Mouse (Mus musculus) neural tube, embryonic 12.5 days (tissue): ENCODE data around the gene Rap1a. TPM values are rescaled to one million over a fixed set of nuclear protein-coding genes. Genes with fewer than 3 reads are reported as not detected.

Experiments
- ATAC-seq: fragments of 200-750 bp; cut with Nextera tagmentation; 2 replicates; pipeline ENCODE4 v1.8.0; 2017; ENCODE audit warnings: low read depth, mild to moderate bottlenecking, moderate TSS enrichment, moderate library complexity; ENCODE audit not compliant: low FRiP score
- H3K27ac ChIP-seq: fragments of 300-500 bp; sonication (generic); 2 replicates; pipeline ENCODE4 v1.5.1; 2016
- H3K27me3 ChIP-seq: fragments of 300-500 bp; sonication (generic); replicated peaks from 2 replicates; pipeline ENCODE4 v1.6.1; 2016; ENCODE audit warnings: mild to moderate bottlenecking
- H3K36me3 ChIP-seq: fragments of 300-500 bp; sonication (generic); 2 replicates; pipeline ENCODE4 v1.6.1; 2016; ENCODE audit warnings: mild to moderate bottlenecking
- H3K4me1 ChIP-seq: fragments of 300-500 bp; sonication (generic); 2 replicates; pipeline ENCODE4 v1.6.1; 2016
- H3K4me2 ChIP-seq: fragments of 300-500 bp; sonication (generic); replicated peaks from 2 replicates; pipeline ENCODE4 v1.6.1; 2016; ENCODE audit warnings: mild to moderate bottlenecking
- H3K4me3 ChIP-seq: fragments of 300-500 bp; sonication (generic); 2 replicates; pipeline ENCODE4 v1.5.1; 2016
- H3K9ac ChIP-seq: fragments of 300-500 bp; sonication (generic); 2 replicates; pipeline ENCODE4 v1.6.1; 2016; ENCODE audit warnings: mild to moderate bottlenecking
- H3K9me3 ChIP-seq: fragments of 300-500 bp; sonication (generic); 2 replicates; pipeline ENCODE4 v1.6.1; 2016; ENCODE audit warnings: mild to moderate bottlenecking
- WGBS: fragments of 180-500 bp; shearing (Covaris S2); methylation state at CpG from one replicate; pipeline ENCODE4 v1.1.7; 2016; 5-methylcytosine and 5-hydroxymethylcytosine counted together
- polyA plus RNA-seq: library from polyadenylated mRNA; unstranded; fragments of >200 nt; fragmentation: Nextera tagmentation; extraction: Ambion mirVana; gene quantifications from 2 replicates; pipeline ENCODE4 v1.2.1, GENCODE M21; 2016

The Rap1a gene
- polyA plus RNA-seq, 1 experiment from 2014 or later = 76.9 TPM

- 88% methylated on average over 3 of the region's 3 CpGs for WGBS
- no peaks in the 10 kb centered on the region for H3K4me1 ChIP-seq
- H3K27me3 ChIP-seq = no peaks in the 10 kb centered on the region
- H3K27ac ChIP-seq = no peak overlapping the region
- H3K4me2 ChIP-seq = no peak overlapping the region
- H3K36me3 ChIP-seq = no peaks in the 10 kb centered on the region
- H3K9ac ChIP-seq = no peak overlapping the region
- no peak overlapping the region for H3K4me3 ChIP-seq
- H3K9me3 ChIP-seq = no peaks in the 10 kb centered on the region
- no peak for ATAC-seq
Measured at GRCm38 (mm10) chr3:105820272-105820671, 19.1 kb upstream of the Rap1a start.

GRCm38 (mm10) chr3:105818130-105819004 is 17.2 kb upstream of the Rap1a start:
- no peak overlapping the region for H3K4me2 ChIP-seq
- H3K4me1 ChIP-seq = no peaks in the 10 kb centered on the region
- 69% methylated on average over 6 of the region's 6 CpGs for WGBS
- H3K27me3 ChIP-seq = no peaks in the 10 kb centered on the region
- no peak overlapping the region for H3K27ac ChIP-seq
- H3K36me3 ChIP-seq = no peaks in the 10 kb centered on the region
- no peak for ATAC-seq
- no peak overlapping the region for H3K9ac ChIP-seq
- no peaks in the 10 kb centered on the region for H3K9me3 ChIP-seq
- no peak overlapping the region for H3K4me3 ChIP-seq

GRCm38 (mm10) chr3:105816089-105816488 is 15.0 kb upstream of the Rap1a start:
- no peak for ATAC-seq
- H3K4me2 ChIP-seq = no peak overlapping the region
- H3K4me3 ChIP-seq = no peak overlapping the region
- no peaks in the 10 kb centered on the region for H3K27me3 ChIP-seq
- H3K36me3 ChIP-seq = no peaks in the 10 kb centered on the region
- no peaks in the 10 kb centered on the region for H3K4me1 ChIP-seq
- no peak overlapping the region for H3K27ac ChIP-seq
- 76% methylated on average over 8 of the region's 8 CpGs for WGBS
- no peak overlapping the region for H3K9ac ChIP-seq
- no peaks in the 10 kb centered on the region for H3K9me3 ChIP-seq

GRCm38 (mm10) chr3:105815236-105815904 is 14.2 kb upstream of the Rap1a start:
- 83% methylated on average over 10 of the region's 10 CpGs for WGBS
- Histone ChIP-seq H3K4me2 (no peak overlapping the region), H3K4me3 (no peak overlapping the region)

GRCm38 (mm10) chr3:105811146-105811545 is 10.0 kb upstream of the Rap1a start:
- no peaks in the 10 kb centered on the region for H3K9me3 ChIP-seq
- 95% methylated on average over 2 of the region's 2 CpGs for WGBS

More at GRCm38 (mm10) chr3:105815236-105815904, 14.2 kb upstream of the Rap1a start:
- Histone ChIP-seq H3K9me3 (no peaks in the 10 kb centered on the region), H3K27me3 (no peaks in the 10 kb centered on the region), H3K9ac (no peak overlapping the region), H3K36me3 (no peaks in the 10 kb centered on the region), H3K4me1 (no peaks in the 10 kb centered on the region), H3K27ac (no peak overlapping the region)
- no peak for ATAC-seq

GRCm38 (mm10) chr3:105808179-105809037 is 7.3 kb upstream of the Rap1a start:
- H3K4me3 ChIP-seq = no peak overlapping the region
- no peaks in the 10 kb centered on the region for H3K4me1 ChIP-seq
- H3K4me2 ChIP-seq = no peak overlapping the region
- H3K27me3 ChIP-seq = no peaks in the 10 kb centered on the region
- H3K9ac ChIP-seq = no peak overlapping the region
- 79% methylated on average over 14 of the region's 14 CpGs for WGBS
- no peaks in the 10 kb centered on the region for H3K36me3 ChIP-seq
- no peak overlapping the region for H3K27ac ChIP-seq
- no peak for ATAC-seq
- no peaks in the 10 kb centered on the region for H3K9me3 ChIP-seq

More at GRCm38 (mm10) chr3:105811146-105811545, 10.0 kb upstream of the Rap1a start:
- Histone ChIP-seq H3K36me3 (no peaks in the 10 kb centered on the region), H3K4me3 (no peak overlapping the region), H3K9ac (no peak overlapping the region), H3K4me2 (no peak overlapping the region), H3K27ac (no peak overlapping the region), H3K27me3 (no peaks in the 10 kb centered on the region), H3K4me1 (no peaks in the 10 kb centered on the region)
- ATAC-seq = no peak

GRCm38 (mm10) chr3:105807672-105808071 is 6.5 kb upstream of the Rap1a start:
- 84% methylated on average over 1 of the region's 1 CpGs for WGBS
- Histone ChIP-seq H3K9me3 (no peaks in the 10 kb centered on the region), H3K27ac (no peak overlapping the region), H3K4me1 (no peaks in the 10 kb centered on the region), H3K4me3 (no peak overlapping the region), H3K4me2 (no peak overlapping the region), H3K36me3 (no peaks in the 10 kb centered on the region), H3K9ac (no peak overlapping the region), H3K27me3 (no peaks in the 10 kb centered on the region)
- no peak for ATAC-seq

- no peak overlapping the region for H3K4me3 ChIP-seq
- WGBS = 74% methylated on average over 11 of the region's 11 CpGs
- no peak for ATAC-seq
- no peak overlapping the region for H3K9ac ChIP-seq
- no peaks in the 10 kb centered on the region for H3K36me3 ChIP-seq
- no peak overlapping the region for H3K27ac ChIP-seq
- no peaks in the 10 kb centered on the region for H3K4me1 ChIP-seq
- H3K27me3 ChIP-seq = no peaks in the 10 kb centered on the region
- no peak overlapping the region for H3K4me2 ChIP-seq
- no peaks in the 10 kb centered on the region for H3K9me3 ChIP-seq
Measured at GRCm38 (mm10) chr3:105806519-105807249, 5.5 kb upstream of the Rap1a start.

GRCm38 (mm10) chr3:105803600-105803999 is 2.5 kb upstream of the Rap1a start:
- Histone ChIP-seq H3K27ac (no peak overlapping the region), H3K4me2 (no peak overlapping the region), H3K4me3 (no peak overlapping the region), H3K4me1 (peaks cover 8% of the 10 kb centered on the region), H3K9me3 (no peaks in the 10 kb centered on the region), H3K27me3 (no peaks in the 10 kb centered on the region), H3K36me3 (no peaks in the 10 kb centered on the region), H3K9ac (no peak overlapping the region)
- no peak for ATAC-seq
- 91% methylated on average over 11 of the region's 11 CpGs for WGBS

- H3K4me3 ChIP-seq = peak overlapping the region; percentile 89
- WGBS = under 1% methylated on average over 54 of the region's 59 CpGs
- H3K9me3 ChIP-seq = no peaks in the 10 kb centered on the region
- H3K36me3 ChIP-seq = no peaks in the 10 kb centered on the region
- peaks cover 8% of the 10 kb centered on the region for H3K4me1 ChIP-seq
- H3K4me2 ChIP-seq = peak overlapping the region; percentile 70
- peak; percentile 81 for ATAC-seq
- H3K27me3 ChIP-seq = no peaks in the 10 kb centered on the region
- peak overlapping the region; percentile 81 for H3K27ac ChIP-seq
- H3K9ac ChIP-seq = peak overlapping the region; percentile 92
Measured at GRCm38 (mm10) chr3:105800675-105801190, 403 bp downstream of the Rap1a start.

GRCm38 (mm10) chr3:105800156-105800674 is 921 bp downstream of the Rap1a start:
- H3K36me3 ChIP-seq = no peaks in the 10 kb centered on the region

More at GRCm38 (mm10) chr3:105800156-105800674, 921 bp downstream of the Rap1a start:
- WGBS = under 1% methylated on average over 12 of the region's 12 CpGs
- Histone ChIP-seq H3K27ac (no peak overlapping the region), H3K4me3 (peak overlapping the region; percentile 89), H3K4me2 (peak overlapping the region; percentile 70), H3K9me3 (no peaks in the 10 kb centered on the region), H3K9ac (peak overlapping the region; percentile 92), H3K27me3 (no peaks in the 10 kb centered on the region), H3K4me1 (peaks cover 8% of the 10 kb centered on the region)
- ATAC-seq = 0 out of 2 replicates have a peak, but pooled peaks have one; percentile 1
